Mouse (Mus musculus) right cerebral cortex, postnatal 4 days (tissue): ENCODE data around the gene Adssl1.
A peak's percentile ranks its signal among the peaks of the same experiment; 100 is the strongest.

Experiments
- DNase-seq: peaks from one replicate; pipeline ENCODE4 v3.0.0-alpha.2; 2022

The Adssl1 gene

GRCm38 (mm10) chr12:112626455-112626854 is 6.6 kb downstream of the Adssl1 start:
- no peak for DNase-seq

DNA sequence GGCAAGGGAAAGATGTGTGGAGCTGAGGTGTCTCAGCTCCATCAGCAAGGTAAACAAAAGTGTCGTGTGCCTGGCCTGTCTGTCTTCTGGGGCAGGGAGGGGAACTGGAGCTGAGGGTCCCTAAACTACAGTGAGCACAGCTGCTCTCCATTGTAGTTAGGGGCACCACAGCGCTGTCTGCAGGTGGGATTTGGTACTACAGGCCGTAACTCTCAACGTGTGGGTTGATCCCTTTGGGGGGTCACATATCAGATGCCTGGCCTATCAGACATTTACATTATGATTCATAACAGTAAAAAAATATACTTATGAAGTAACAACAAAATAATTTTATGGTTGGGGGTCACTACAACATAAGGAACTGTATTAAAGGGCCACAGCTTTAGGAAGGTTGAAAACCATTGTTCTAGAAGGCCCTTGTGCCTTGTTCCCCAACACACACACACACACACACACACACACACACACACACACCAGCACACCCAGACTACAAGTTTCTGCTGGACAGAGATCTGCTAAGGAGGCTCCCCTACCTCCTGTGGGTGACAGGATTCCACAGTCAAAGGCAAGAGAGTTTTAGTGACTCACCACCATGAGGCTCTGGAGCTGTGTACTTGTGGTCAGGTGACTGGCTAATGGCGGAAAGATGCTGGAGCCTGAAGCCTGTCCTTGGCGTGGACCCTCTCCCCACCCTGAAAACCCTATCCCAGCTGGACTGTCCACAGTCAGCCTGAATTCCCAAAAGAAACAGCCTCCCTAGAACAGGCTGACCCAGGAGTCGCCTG is 7.4 kb downstream of the Adssl1 start:
- DNase-seq = no peak

DNA sequence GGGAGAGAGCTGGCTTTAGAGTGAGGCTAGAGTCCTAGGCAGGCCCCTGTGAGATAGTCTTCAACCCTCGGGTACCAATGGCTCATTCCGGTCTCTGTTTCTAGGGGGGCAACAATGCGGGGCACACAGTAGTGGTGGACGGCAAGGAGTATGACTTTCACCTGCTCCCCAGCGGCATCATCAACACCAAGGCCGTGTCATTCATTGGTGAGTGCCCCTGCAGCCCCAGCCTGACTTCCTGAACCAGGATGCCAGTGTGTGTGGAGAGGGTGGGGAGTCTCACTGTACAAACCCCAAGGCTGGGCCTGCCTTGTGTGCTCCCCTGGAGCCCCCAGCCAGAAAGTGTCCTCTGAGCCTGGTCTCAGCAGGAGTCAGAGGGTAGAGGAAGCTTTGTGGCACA is 8.4 kb downstream of the Adssl1 start:
- no peak for DNase-seq

DNA sequence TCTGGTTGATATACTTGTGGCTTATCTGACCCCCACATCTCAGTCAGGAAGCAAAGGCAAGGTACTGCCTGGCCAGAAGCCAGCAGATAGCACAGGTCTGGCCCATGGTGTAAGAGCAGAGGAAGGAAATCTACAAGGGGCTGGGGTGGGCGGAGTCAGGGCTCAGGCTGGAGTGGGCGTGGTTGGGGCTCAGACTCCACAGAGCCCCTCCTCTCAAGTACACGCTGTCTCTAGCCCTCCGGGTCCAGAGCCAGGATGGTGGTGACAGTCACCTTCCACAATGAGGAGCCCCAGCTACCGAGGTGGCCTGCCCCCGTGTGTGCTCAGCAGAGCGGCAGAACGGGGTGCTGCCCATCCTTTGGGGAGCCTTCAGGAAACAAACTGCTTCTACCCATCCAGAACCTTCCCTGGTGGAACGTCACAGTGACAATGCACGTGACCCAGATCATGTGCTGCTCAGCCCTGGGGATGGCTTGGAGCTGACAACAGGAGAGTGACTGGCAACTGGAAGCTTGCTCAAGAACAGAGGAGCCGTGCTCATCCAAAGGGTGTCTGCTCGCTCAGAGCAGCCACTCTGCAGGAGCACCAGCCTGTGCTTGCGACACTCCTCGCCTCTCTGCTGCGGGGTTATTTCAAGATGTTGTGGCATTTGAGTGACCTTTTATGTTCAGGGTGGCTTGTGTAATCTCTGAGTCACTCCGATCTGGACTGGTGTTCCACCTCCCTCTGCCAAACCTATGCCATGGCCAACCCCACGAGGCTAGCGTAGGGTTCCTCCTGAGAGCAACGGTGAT is 9.3 kb downstream of the Adssl1 start:
- DNase-seq = peak; percentile 35

- no peak for DNase-seq
Observed at GRCm38 (mm10) chr12:112630029-112630428, 10.2 kb downstream of the Adssl1 start.

GRCm38 (mm10) chr12:112630796-112631195 is 11.0 kb downstream of the Adssl1 start:
- no peak for DNase-seq

DNA sequence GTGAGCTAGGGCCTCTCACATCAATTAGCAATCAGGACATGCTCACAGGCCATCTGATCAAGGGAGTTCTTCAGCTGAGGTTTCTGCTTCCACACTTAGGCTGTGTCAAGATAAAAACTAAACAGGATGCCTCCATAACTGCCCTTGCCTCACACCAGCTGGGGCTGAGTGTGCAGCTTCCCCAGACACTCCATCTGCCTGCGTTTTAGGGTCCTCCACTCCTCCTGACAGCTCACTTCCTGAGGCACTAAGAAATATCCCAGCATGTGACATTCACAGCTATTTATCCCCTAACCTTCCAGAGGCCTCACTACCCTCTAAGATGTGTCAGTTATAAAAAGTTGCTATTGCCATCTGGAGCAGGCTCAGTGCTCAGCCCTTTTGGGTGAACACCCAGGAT is 11.6 kb downstream of the Adssl1 start:
- DNase-seq = no peak

- no peak for DNase-seq
Observed at GRCm38 (mm10) chr12:112632084-112632777, 12.4 kb downstream of the Adssl1 start.

DNA sequence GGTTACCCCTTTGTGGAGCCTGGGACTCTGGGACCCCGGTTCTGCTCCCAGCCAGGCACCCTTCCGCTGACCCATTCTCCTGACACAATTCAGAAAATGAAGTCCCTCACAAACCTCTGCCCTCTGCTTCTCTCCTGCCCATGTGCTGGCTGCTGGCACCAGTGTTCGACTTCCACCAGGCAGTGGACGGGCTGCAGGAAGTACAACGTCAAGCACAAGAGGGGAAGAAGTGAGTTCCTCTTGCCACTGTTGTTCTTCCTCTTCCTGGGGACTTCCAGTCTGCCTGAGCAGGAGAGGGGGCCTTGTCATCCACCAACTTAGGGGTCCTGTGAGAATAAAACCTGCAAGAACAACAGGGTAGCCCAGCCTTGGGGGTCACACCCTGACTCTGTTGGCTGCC is 13.1 kb downstream of the Adssl1 start:
- no peak for DNase-seq

DNA sequence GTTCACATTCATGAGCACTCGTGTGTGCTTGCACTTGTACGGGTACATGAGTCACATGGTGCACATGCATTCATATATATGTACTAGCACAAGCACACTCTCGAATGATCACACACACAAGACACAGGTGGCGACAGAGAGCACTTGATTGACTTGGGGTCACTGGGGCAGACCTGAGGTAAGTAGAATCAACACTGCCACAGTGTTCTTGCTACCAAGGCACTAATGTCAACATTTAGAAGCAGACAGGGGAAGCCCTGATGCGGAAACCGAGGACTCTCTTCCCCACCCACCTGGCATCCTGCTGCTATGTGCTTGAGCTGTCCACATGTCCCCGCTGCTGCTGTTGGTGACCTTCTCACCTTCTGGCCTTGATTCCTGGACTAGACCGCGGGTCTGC is 13.8 kb downstream of the Adssl1 start:
- DNase-seq = no peak

DNA sequence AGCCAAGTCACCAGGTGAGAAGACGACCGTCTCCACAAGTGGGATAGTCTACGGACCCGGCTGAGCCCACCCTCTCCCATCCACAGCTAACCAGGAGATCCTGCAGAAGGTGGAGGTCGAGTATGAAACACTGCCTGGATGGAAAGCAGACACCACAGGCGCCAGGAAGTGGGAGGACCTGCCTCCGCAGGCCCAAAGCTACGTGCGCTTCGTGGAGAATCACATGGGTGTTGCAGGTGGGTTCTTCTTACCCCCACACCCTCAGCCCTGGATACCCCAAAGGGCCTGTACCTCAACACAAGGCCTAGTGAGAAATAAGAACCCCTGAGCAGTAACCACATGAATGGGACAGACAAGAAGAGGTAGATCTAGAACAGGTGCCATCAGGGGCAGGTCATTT is 19.7 kb downstream of the Adssl1 start:
- DNase-seq = no peak

DNA sequence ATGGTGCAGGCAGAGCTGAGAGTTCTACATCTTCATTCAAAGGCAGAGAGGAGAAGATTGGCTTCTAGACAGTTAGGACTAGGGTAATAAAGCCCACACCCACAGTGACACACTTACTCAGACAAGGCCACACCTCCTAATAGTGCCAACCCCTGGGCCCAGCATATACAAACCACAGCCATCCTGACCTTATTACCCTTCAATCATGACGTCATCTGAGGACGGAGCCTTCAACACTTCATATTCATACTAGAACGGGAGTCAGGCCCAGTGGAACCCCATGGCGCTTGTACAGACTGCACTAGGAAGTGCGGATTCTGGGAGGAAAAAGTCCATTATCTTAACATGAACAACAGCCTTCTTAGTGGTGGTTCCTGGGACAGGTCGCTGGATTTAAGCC is 23.3 kb downstream of the Adssl1 start:
- DNase-seq = no peak

DNA sequence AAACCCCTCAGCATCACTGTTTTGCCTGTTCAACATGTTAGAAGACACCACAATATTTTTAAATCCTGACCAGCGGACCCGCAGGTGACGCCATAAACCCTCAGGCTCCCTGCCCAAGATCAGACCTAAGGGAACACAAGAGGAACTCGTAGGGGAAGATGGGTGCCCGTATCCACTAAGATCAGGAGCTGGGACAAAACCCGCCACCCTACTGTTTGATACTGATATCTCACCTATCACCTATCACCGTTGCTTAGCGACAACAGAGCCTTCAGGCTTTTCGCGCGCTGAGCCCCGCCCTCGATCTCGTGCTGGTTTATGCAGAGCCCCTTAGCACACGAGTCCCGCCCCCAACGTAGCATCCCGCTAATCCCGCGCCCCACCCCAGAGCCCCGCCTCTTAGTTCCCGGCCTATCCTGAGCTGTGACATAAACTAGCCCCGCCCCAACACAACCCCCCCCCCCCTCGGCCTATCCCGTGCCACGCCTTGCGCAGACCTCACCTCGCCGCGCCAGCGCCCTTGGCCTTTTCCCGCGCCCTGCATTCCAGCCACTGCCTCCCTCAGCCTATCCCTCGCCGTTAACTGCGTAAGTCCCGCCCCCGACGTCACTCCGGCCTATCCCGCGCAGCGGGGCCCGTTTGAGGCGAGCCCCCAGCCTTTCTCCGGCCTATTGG is 24.5 kb downstream of the Adssl1 start, which contains the start of gene Siva1:
Siva1 (plus strand) TSS at position 500 of the 675 bp plus-strand sequence.
- DNase-seq = peak; percentile 93

DNA sequence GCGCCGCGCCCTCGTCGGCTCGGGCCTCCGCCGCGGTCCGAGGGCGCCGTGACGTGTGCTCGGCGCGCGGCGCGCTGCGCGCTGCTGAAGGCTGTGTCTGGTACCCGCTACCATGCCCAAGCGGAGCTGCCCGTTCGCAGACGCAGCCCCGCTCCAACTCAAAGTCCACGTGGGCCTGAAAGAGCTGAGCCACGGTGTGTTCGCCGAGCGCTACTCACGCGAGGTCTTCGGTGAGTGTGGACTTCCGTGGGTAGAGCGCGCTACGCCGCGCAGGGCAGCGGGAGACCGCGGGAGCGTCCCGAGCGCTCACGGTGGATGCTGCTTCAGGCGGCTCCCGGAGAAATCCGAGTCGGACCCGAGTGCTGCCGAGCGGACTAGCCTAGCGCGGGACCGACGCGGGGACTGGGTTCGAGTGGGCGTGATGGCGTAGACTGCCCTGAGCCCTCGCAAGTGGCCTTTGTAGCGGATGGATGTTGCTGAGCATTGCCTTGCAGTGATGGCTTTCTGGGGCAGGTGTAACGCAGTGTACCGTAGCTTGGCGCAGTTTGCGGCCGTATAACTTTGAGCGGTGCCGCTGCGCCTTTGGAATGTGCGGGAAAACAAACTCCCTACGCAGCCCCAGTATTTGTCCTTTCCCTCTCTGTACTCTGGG is 25.1 kb downstream of the Adssl1 start:
- DNase-seq = peak; percentile 62

DNA sequence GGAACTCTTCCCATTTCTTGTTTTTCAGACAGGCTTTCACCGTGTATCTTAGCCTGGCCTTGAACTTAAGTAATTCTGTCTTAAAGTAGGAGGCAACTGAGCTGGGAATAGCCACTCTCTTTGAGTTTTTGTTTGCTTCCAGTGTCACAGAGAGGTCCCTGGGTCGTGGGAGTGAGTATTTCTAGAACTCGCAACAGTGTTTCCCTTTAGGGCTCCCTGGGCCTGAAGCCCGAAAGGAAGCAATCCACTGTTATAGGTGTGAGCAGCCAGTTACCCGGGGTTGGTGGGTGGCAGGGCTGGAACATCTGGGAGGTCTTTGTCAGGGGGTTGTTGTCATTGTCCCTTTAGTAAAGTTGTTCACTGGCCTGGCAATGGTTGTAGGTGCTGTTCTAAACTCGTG is 26.3 kb downstream of the Adssl1 start:
- no peak for DNase-seq

DNA sequence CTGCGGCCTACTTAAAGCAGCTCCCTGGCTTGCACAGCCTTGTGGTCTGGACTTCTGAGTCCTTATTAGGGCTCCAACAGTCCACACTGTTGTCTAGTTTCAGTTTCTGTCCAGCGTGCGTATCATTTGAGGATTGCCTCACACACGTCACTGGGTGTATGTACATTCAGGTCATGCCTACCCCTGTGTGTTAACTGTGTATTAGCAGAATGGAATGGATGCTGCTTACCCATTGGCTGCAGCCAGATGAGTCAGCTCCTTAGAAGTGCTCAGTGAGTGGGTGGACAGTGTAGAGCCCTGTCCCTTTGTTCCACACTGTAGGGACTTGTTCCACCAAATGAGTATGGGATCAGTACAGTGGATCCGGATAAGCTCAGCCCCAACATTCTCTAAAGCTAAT is 28.2 kb downstream of the Adssl1 start:
- no peak for DNase-seq

- no peak for DNase-seq
Observed at GRCm38 (mm10) chr12:112651778-112652439, 32.1 kb downstream of the Adssl1 start.

DNA sequence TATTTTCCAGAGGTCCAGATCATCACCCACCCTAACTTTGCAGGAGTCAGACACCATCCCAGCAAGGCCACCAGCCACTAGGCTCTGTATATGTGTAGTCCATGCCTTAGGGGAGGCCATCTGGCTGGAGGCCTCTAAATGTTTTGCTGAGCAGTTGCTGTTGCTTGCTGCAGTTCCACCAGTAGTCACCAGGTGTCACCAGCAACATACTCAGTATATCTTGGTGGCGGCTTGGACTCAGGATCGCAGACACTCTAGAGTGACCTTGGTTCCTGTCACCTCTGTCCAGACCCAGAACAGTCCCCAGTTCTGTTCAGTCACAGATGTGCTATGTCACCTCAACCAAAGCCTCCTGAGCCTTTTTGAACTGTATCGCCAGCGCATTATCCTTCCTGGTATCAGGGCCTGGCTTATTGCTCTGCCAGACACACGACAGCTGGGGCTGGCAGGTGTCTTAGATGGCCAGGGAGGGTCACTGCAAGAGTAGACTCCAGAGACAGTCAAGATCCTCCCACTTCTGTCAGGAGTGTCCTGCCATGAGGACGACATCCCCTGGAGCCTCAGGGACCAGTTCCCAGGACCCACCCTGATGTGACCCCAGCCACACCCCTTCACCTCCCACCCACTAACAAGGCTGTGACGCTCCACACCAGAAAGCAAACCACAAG is 33.4 kb downstream of the Adssl1 start:
- peak; percentile 87 for DNase-seq

DNA sequence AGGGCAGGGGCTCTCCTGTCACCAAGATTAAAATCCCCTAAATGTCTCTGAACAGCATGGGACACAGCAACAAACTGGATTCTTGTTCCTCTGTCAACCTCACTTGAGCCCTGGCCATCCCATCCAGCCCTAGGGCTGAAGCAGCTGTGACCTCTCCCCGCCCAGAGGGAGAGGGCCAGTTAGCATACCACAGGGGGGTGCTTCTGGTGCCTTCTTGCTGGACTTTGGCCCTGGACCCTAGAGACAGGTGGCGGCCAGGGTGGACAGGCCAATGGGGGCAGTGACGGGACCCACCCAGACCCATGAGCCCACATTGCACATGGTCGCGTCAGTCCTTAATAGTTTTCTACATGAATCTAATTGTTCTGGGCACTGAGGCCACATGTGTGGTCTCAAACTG is 34.2 kb downstream of the Adssl1 start:
- no peak for DNase-seq

GRCm38 (mm10) chr12:112658619-112659018 is 38.8 kb downstream of the Adssl1 start:
- DNase-seq = peak; percentile 46

- DNase-seq = peak; percentile 81
Observed at GRCm38 (mm10) chr12:112659109-112659508, 39.3 kb downstream of the Adssl1 start.
